Mouse (Mus musculus) brain, embryonic 14.5 days (tissue): ENCODE results near the gene 0610010K14Rik.

Source experiments
- CTCF ChIP-seq: fragments of 200-500 bp; IDR thresholded peaks from 2 replicates; pipeline ENCODE4 v1.5.1; 2012; ENCODE audit warnings: inconsistent platforms, mild to moderate bottlenecking, moderate library complexity, borderline replicate concordance; ENCODE audit not compliant: insufficient read depth, insufficient read length; ENCODE audit errors: extremely low read depth
- POLR2A ChIP-seq: fragments of 200-500 bp; IDR thresholded peaks from 2 replicates; pipeline ENCODE4 v1.6.1; 2012; ENCODE audit warnings: mild to moderate bottlenecking, inconsistent platforms, borderline replicate concordance; ENCODE audit not compliant: poor library complexity, insufficient read depth, insufficient read length, severe bottlenecking; ENCODE audit errors: extremely low read depth

DNA sequence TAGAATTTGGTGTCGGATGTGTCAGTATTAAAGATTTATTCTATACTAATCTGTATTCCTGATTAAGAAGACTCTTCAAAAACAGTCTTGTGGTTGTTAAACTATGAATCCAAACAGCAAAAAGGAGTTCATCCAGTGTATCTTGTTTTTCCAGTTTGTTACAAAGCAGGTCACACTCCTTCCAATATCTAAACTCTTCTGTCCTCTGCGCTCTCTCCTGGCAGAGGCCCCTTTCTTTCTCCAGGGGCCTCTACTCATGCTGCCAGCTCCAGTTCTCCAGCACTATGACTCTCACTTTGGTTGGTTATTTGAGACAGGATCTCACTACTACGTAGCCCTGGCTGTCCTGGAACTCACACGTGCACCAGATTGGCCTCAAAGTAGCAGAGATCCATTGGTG is 28.1 kb upstream of the 0610010K14Rik start:
- no peak for TF ChIP-seq CTCF
- TF ChIP-seq POLR2A, result no peak
